Mouse (Mus musculus) liver, adult 2 months (tissue): ENCODE measurements around the gene Gadd45gip1. TPM values are rescaled to one million over a fixed set of nuclear protein-coding genes. Genes with fewer than 3 reads are reported as not detected.
"Not testable (repeated sequence)": the region's sequence is repeated elsewhere in the genome, so short reads cannot be mapped to it uniquely, and the experiment has no call there.

Source experiments
- DNase-seq: peaks from one replicate; pipeline ENCODE4 v3.0.0-alpha.2; 2011; ENCODE audit warnings: low read depth, low spot score; ENCODE audit errors: extremely low read depth
- H3K27ac ChIP-seq: fragments of 200-500 bp; replicated peaks from 2 replicates; pipeline ENCODE4 v1.5.1; 2012; ENCODE audit warnings: low read depth, mild to moderate bottlenecking, control low read depth, inconsistent platforms, low read length; ENCODE audit not compliant: insufficient read depth
- H3K27me3 ChIP-seq: fragments of 200-500 bp; 2 replicates; pipeline ENCODE4 v1.6.1; 2012; ENCODE audit warnings: mild to moderate bottlenecking, moderate library complexity, low read length, inconsistent platforms; ENCODE audit not compliant: control insufficient read depth, insufficient read depth
- H3K36me3 ChIP-seq: fragments of 200-500 bp; 2 replicates; pipeline ENCODE4 v1.6.1; 2012; ENCODE audit warnings: low read length, inconsistent platforms; ENCODE audit not compliant: control insufficient read depth, insufficient read depth
- H3K4me1 ChIP-seq: fragments of 200-500 bp; 2 replicates; pipeline ENCODE4 v1.6.1; 2011; ENCODE audit warnings: low read length; ENCODE audit not compliant: control insufficient read depth, insufficient read depth
- H3K4me3 ChIP-seq: fragments of 200-500 bp; 2 replicates; pipeline ENCODE4 v1.5.1; 2011; ENCODE audit warnings: low read depth, mild to moderate bottlenecking, control low read depth, low read length, moderate library complexity; ENCODE audit not compliant: insufficient read depth
- H3K79me2 ChIP-seq: fragments of 200-500 bp; 2 replicates; pipeline ENCODE4 v1.6.1; 2012; ENCODE audit warnings: inconsistent platforms, mild to moderate bottlenecking, low read length, moderate library complexity; ENCODE audit not compliant: control insufficient read depth, insufficient read depth
- H3K9ac ChIP-seq: fragments of 200-500 bp; 2 replicates; pipeline ENCODE4 v1.6.1; 2012; ENCODE audit warnings: low read depth, mild to moderate bottlenecking, control low read depth, inconsistent platforms, low read length
- CTCF ChIP-seq: fragments of 200-500 bp; IDR thresholded peaks from 2 replicates; pipeline ENCODE4 v1.5.1; 2011; ENCODE audit warnings: low read depth, low read length, control low read depth
- POLR2A ChIP-seq: fragments of 200-500 bp; IDR thresholded peaks from 2 replicates; pipeline ENCODE4 v1.6.1; 2011; ENCODE audit warnings: low read length, control low read depth; ENCODE audit not compliant: insufficient read depth; ENCODE audit errors: extremely low read depth
- WGBS: fragments of 180-500 bp; shearing (Covaris S2); methylation state at CpG from one replicate; pipeline ENCODE4 v1.1.7; 2018; 5-methylcytosine and 5-hydroxymethylcytosine counted together
- polyA plus RNA-seq: library from polyadenylated mRNA; depleted of rRNA; stranded (reverse); fragments of >200 nt; gene quantifications from 2 replicates; pipeline ENCODE4 v1.2.3, GENCODE M21; 2012
- total RNA-seq: library from RNA; depleted of rRNA; stranded (reverse); fragments of >200 nt; gene quantifications from 2 replicates; pipeline ENCODE4 v1.2.3, GENCODE M21; 2014

Gadd45gip1 gene
- total and polyA plus RNA-seq, 2 experiments, result 26.7 to 34.2 TPM

DNA sequence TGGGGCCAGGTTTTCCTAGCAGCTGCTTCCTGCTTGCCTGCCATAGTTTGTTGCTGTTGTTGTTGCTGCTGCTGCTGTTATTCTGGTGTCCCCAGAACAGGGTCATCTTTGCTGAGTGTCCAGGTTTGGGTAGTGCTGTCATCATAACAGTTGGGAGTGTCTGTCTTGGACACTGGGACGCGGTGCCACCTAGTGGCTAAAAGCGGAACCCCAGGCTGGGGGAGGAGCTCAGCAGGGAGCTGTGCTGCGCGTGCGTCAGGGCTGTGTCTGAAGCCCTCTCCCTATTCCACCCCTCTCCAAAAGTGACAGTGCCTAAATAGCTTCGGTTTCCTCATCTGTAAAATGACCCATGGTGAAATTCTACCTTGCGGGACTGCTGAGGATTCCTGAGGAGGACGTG is 15.8 kb upstream of the Gadd45gip1 start:
- DNase-seq, result peak; percentile 55
- Histone ChIP-seq H3K27me3 (no peaks in the 10 kb centered on the region), H3K9ac (no peak overlapping the region), H3K27ac (no peak overlapping the region), H3K36me3 (no peaks in the 10 kb centered on the region), H3K4me3 (no peak overlapping the region), H3K4me1 (peaks cover 2% of the 10 kb centered on the region; the same call in 1 of the 2 replicates), H3K79me2 (no peaks in the 10 kb centered on the region)
- TF ChIP-seq POLR2A (no peak), CTCF (peak; percentile 99)
- WGBS, result 13% methylated on average over 9 of the region's 9 CpGs

DNA sequence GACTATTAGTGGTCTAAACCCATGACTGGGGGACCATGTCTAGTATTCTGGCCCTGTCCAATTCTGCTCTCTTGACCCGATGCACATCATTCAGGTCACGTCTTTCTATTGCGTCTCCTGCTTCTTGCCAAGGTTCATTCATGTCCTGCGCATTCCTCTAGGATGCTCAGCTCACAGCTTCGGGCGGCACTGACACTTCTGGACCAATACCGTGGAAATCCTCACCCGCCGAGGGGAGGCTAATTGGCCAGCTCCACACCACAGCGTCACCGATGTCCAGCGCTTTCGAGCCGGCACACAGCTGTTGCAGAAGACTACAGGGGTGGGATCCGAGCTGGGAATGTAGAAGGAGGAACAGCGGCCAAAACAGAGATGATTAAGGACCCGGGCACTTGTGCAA is 15.2 kb upstream of the Gadd45gip1 start:
- Histone ChIP-seq H3K4me3 (no peak overlapping the region), H3K4me1 (0 out of 2 replicates have a peak, but pooled peaks cover under 1% of the 10 kb centered on the region)
- 79% methylated on average over 17 of the region's 17 CpGs for WGBS

GRCm38 (mm10) chr8:84822723-84823122 is 8.6 kb upstream of the Gadd45gip1 start, which contains the start of gene Dand5:
Dand5 (minus strand) TSS chr8:84822823.
- H3K9ac ChIP-seq, result no peak within 1 kb of the TSS
- H3K79me2 ChIP-seq, result peaks cover 3% of the 10 kb centered on the region; the same call in 1 of the 2 replicates
- H3K4me1 ChIP-seq, result no peaks in the 10 kb centered on the region
- WGBS, result 82% methylated on average over 3 of the region's 3 CpGs
- H3K4me3 ChIP-seq, result no peak within 1 kb of the TSS
- no peak for TF ChIP-seq POLR2A
- no peak for TF ChIP-seq CTCF
- H3K27me3 ChIP-seq, result no peaks in the 10 kb centered on the region
- DNase-seq, result no peak
- H3K27ac ChIP-seq, result no peak within 1 kb of the TSS
- H3K36me3 ChIP-seq, result no peaks in the 10 kb centered on the region

More for the DNA sequence above, 15.2 kb upstream of the Gadd45gip1 start:
- DNase-seq, result no peak
- Histone ChIP-seq H3K79me2 (no peaks in the 10 kb centered on the region), H3K9ac (no peak overlapping the region), H3K27ac (no peak overlapping the region), H3K36me3 (no peaks in the 10 kb centered on the region), H3K27me3 (no peaks in the 10 kb centered on the region)
- TF ChIP-seq CTCF, result no peak
- no peak for TF ChIP-seq POLR2A

DNA sequence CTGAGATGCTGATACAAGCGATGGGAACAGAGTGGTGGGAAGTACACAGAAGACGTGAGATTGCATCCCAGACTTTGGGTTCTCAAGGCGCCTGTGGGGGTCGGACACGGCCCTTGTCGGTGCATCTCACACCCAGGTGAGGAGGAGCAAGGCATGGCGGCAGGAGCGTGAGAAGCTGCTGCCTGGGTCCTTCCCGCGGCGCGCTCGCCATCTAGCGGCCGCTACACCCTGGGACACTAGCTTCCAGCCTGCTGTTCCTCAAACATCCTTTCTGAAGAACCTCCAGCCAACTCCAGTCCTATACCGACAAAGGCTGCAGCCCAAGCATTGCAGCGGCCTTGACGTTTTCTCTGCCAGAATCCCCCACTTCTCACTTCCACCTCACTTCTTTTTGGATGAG is 7.7 kb upstream of the Gadd45gip1 start:
- no peaks in the 10 kb centered on the region for H3K27me3 ChIP-seq
- no peaks in the 10 kb centered on the region for H3K4me1 ChIP-seq
- peak; percentile 95 for TF ChIP-seq CTCF
- no peak for TF ChIP-seq POLR2A

DNA sequence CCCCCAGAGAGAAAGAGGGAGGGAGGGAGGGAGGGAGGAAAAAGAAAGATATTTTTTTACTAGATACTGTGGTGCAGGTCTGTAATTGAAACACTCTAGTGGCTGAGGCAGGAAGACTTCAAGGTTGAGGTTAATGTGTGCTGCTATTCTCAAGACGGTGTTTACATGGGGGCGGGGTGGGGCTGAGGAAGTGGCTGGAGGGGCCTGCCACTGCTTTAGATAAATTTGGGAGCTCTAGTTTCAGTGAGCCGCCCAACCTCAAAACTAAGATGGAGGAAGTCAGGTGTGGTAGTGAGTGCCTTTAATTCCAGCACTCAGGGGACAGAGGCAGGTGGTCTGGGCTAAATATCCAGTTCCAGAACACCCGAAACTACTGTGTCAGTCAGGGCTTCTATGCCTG is 5.7 kb upstream of the Gadd45gip1 start:
- Histone ChIP-seq H3K4me3 (no peak overlapping the region), H3K27me3 (no peaks in the 10 kb centered on the region), H3K4me1 (no peaks in the 10 kb centered on the region), H3K27ac (no peak overlapping the region), H3K9ac (no peak overlapping the region), H3K36me3 (no peaks in the 10 kb centered on the region), H3K79me2 (peaks cover 5% of the 10 kb centered on the region; the same call in 1 of the 2 replicates)
- no peak for DNase-seq
- 82% methylated on average over 4 of the region's 4 CpGs for WGBS
- TF ChIP-seq CTCF (no peak), POLR2A (no peak)

More for the DNA sequence above, 7.7 kb upstream of the Gadd45gip1 start:
- DNase-seq, result no peak
- H3K9ac ChIP-seq, result no peak overlapping the region
- H3K4me3 ChIP-seq, result no peak overlapping the region
- no peak overlapping the region for H3K27ac ChIP-seq
- 4% methylated on average over 18 of the region's 18 CpGs for WGBS
- H3K79me2 ChIP-seq, result peaks cover 3% of the 10 kb centered on the region; the same call in 1 of the 2 replicates
- no peaks in the 10 kb centered on the region for H3K36me3 ChIP-seq

DNA sequence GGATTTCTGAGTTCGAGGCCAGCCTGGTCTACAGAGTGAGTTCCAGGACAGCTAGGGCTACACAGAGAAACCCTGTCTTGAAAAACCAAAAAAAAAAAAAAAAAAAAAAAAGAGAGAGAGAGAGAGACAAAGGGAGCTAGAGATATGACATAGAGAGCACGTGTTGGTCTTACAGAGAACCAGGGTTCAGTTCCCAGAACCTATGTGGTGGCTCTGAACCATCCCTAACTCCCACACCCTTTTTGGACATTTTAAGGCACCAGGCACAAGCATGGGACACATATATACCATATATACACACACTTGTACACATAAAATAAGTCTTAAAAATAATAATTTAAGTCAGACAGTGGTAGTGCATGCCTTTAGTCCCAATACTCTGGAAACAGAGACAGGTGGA is 4.8 kb upstream of the Gadd45gip1 start:
- H3K27me3 ChIP-seq, DNase-seq, H3K9ac ChIP-seq, H3K79me2 ChIP-seq, H3K27ac ChIP-seq, H3K4me3 ChIP-seq, H3K4me1 ChIP-seq, H3K36me3 ChIP-seq: not testable (repeated sequence)
- WGBS, result 92% methylated on average over 2 of the region's 2 CpGs
